Mouse (Mus musculus): ENCODE data around the gene Slco3a1.

The Slco3a1 gene

DNA sequence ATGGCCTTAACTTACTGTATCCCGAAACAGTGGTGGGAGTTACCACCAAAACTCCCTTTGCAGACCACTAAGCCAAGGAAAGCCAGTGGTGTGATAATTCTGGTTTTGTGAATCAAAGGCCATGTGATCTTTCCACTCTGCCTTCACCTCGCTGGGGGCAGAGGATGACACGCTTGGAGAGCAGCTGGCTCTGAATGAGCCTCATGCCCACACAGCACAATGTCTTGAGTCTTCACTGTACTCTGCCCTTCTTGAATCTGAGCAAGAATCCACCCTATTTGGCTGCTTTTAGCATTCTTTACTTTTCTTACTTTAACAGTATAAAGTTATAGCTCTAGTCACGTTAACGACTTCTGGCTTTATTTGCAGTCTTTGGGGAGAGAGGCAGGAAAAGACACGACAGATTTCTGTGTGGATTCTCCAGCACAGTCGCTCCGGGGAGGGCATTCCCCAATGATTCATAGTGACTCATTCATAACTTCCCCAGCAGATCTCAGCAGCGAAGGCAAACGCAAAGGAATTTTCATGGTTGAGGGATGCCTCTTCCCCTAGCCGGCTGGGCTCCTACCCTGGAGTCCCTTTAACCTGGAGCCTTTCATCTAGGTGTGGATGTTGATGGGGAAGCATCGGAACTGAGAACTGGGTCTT lies 178.1 kb downstream of the Slco3a1 start:
- no peak for DNase-seq

DNA sequence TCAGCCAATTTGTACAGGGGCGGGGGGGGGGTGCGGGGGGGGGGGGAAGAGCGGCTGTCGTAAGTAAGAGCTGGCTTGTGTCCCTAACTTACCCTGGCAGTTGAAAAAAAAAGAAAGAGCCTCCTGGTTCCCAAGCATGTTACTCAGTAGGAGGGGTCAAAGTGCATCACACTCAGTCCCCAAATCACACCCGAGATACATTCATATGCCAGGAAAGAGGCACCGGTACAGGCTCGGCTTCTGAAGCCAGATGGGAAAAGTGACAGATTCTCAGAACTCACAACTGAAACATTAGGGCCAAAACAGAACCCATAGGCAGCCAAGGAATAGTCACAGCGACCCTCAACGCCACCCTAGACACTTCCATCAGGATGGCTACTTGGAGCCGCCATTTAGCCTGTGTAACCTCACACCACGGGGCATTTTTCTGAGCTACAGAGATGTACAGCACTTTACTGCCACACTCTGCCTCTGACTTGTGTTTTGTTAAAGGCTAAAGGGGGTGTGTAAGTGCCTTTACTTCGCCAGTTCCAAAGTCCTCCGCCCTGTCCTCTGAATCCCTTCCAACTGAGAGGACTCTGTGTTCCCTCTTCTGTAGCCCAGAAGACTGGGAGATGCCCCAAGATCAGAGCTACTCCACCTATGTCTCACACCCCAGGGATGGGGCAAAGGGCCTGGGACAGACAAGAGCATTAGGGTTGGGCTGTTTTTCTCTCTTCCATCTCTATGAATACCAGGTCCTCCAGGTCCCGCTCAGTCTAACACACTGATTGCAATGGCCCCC lies 179.2 kb downstream of the Slco3a1 start:
- DNase-seq = no peak

DNA sequence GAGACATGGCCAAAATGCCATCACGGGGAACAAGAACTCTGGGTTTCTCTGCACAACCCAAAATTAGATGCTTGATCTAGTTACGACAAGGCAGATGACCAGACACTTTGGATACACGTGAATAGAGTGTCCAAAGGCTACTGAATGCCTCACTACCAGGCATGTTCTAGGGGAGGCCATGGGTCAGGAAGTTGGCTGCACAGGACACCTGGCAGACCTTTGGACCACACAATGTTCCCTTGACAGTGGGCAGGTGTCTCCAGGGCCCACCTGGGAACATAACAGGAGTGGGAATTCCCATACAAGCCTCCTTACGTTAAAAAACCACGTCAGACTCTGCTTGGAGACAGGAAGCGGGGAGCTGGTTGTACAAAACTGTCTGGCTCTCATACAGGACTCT lies 181.5 kb downstream of the Slco3a1 start:
- no peak for DNase-seq

DNA sequence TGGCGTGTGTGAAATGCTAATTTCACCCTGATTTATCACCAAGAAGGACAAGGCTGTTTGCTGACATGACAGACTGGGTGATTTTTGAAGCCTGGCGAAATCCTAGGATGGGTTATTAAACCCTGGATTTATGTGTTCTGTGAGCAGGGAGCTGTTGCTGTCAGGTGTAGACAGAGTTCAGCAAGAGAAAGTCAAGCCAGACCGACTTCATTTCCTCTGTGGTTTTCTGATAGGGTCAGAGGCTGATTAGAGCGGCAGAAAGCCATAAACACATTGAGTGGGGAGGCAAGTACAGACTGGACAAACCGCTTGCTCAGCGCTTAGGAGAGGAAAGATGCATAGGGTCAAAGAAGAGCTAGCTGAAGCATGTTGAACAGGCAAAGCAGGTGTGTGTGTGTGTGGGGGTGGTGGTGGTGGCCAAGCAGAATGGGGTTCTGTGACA lies 182.4 kb downstream of the Slco3a1 start:
- no peak for DNase-seq

- DNase-seq = no peak
Measured at GRCm38 (mm10) chr7:74371656-74372055, 182.9 kb downstream of the Slco3a1 start.

GRCm38 (mm10) chr7:74371208-74371607 lies 183.4 kb downstream of the Slco3a1 start:
- peak; percentile 71 for DNase-seq

- DNase-seq = peak; percentile 73
Measured at GRCm38 (mm10) chr7:74369657-74370056, 184.9 kb downstream of the Slco3a1 start.

DNA sequence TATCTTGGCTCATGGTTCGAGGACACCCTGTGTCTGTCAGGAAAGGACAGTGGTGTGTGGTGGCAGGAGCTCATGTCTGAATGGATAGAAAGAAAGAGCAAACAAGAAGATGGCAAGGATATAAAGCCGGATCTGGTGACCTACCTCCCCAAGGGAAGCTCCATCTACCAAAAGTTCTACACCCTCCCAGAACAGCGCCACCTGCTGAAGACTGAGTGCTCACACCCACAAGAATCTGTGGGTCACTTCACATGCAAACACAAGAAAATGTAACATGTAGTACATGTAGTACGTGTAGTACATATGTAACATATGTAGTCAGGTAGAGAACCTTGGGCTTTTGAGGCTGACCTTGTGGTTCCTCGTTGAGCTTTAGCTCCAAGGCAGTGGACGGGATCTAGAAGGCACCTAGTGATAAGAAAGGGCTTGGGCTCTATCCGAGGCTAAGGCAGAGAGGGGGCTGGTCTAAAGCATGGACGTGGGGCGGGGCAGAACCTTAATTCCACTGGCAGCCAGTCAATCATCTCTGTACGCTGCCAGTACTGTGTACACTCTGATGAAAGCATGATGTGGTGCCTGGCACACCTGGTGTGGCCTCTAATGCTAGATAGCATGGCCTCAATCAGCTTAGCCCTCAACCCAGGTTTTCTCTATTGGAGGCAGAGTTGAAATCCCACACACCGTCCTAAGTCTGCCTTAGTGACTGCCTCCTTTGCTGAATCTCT lies 186.2 kb downstream of the Slco3a1 start:
- DNase-seq = no peak

GRCm38 (mm10) chr7:74367350-74367749 lies 187.2 kb downstream of the Slco3a1 start:
- peak; percentile 78 for DNase-seq

- no peak for DNase-seq
Measured at GRCm38 (mm10) chr7:74365623-74366022, 189.0 kb downstream of the Slco3a1 start.

GRCm38 (mm10) chr7:74364956-74365355 lies 189.6 kb downstream of the Slco3a1 start:
- DNase-seq = no peak

DNA sequence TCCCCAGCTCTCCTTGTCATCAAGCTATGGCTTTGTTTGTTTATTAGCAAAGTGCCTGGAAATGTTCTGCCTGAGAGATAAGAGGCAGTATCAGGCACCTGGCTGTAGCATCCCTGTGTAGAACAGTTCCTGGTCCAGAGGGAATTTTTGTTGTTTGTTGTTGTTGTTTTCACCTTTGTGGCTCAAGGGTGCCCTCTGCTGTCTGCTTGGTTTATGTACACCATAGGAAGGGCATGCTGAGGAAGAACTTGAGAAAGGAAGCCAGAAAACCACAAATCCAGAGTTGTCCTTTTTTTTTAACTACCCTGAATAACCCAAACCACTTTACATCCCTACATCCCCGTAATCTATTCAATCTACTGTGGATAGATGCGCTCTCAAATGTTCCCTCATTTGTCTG lies 191.1 kb downstream of the Slco3a1 start:
- DNase-seq = no peak

GRCm38 (mm10) chr7:74361677-74362076 lies 192.9 kb downstream of the Slco3a1 start:
- DNase-seq = peak; percentile 57

DNA sequence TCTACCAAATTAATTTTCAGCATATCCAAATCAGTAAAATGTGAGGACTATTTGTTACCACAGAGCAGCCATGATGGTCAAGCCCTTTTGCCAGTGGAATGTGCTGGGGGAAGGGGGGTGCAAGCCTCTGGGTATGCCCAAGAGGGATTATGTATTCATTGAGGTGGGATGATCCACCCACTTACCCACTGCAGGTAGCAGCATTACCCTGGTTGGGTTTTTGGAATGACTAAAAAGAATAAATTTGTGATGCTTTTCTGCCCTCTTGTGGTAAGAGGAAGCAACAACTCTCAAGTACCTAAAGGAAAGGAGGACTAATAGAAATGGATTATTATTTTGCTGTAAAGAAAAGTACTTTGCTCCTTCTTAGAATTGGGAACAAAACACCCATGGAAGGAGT lies 197.6 kb downstream of the Slco3a1 start:
- no peak for DNase-seq

GRCm38 (mm10) chr7:74354527-74355256 lies 199.9 kb downstream of the Slco3a1 start:
- DNase-seq = peak; percentile 67

DNA sequence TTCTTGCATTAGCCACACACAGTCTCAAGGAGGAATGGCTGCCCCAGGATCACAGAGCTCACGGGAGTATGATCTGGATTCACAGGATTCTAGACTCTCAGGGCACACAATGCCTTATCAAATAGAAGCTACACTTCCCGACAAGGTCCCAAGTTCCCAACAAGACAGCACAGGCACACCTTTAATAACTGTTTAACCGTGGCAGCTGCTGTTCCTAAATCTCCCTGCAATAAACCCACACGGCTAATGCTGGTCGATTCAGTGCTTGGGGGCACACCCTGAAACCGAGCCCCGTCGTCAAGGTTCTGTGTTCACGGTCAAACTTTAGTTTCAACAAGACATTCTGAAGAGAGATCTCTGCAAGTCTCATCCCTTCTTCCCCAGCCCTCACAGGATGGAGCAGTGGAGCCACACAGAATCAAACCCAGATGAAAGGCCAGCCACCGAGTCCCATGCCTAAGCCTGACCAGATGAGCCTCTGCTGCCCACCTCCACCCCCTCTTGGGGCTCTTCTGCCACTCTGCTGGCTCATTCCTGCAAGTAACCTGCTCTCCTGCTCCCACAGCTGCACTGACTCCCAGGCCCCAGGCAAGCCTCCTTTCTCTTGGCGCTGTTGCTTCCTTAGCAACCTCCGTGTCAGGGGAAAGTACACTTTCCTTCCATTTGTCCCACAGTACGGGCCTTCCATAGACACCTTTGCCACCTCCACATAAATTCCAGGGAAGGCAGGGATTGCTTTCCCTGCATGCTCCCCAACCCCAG lies 200.7 kb downstream of the Slco3a1 start:
- no peak for DNase-seq

- no peak for DNase-seq
Measured at GRCm38 (mm10) chr7:74353240-74353639, 201.3 kb downstream of the Slco3a1 start.

DNA sequence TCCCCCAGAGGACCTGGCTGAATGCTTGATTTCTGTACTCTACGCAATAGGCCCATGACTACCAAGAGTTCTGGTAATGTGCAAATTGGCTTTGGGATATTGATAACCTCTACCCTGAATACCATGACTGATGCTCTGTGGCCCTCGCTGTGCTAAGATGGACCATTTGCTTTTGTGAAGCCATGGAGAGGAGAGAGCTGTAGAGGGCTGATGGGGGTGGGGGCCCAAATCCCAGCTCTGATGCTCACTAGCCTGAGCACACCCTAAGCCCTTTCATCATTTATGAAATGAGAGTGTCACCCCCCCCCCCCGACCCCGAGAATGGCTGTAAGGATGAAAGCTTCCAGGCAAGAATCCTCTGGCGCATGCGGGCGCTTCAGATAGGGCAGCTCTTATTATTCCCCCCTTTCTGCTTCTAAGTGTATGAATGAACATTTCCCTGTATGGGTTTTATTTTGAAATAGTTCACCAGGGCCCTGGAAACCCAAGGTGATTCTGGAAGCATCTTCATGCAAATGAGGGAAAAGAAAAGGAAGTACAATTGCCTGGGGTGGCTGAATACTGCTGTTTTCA lies 206.2 kb downstream of the Slco3a1 start:
- DNase-seq = no peak

GRCm38 (mm10) chr7:74347026-74347425 lies 207.6 kb downstream of the Slco3a1 start:
- no peak for DNase-seq

DNA sequence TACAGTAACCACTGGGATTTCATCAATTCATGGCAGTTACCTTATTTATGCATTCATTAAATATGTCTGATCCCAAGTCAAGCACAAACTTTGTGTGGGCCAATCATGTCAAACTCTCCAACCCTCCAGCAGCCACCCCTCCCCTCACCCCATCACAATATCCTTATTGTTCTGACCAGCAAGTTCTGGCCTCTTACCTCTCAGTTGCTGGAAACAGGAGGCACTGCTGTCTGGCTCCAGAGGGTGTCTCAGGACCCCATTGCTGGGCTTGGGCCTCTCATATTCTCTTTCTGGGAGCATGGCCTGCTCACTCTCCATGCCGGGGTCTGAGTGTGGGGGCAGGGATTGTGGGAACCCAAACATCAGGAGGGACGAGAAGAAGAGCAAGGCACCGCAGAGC lies 208.1 kb downstream of the Slco3a1 start:
- no peak for DNase-seq

- no peak for DNase-seq
Measured at GRCm38 (mm10) chr7:74341149-74341805, 213.3 kb downstream of the Slco3a1 start.
